Mouse (Mus musculus): ENCODE measurements around the gene Camk1.

DNA sequence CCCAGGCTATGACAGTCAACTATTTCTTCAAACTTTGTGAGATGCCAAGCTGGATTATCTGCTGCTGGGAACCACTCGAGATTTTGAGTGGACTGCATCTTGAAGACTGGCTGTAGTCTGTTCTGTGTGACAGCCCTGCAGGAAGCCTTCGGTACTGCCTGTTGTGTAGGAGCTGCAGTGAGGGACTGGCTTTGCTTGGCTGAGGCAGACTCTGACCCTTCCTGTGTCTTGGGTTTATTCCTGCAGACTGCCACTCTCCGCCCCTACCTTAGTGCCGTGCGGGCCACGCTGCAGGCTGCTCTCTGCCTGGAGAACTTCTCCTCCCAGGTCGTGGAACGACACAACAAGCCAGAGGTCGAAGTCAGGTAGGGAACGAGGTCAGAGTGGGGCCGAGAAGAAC, 36.7 kb upstream of the Camk1 start:
- TF ChIP-seq POLR2A (IDR thresholded peaks at IDR 0.05; ENCODE audit: borderline replicate concordance, extremely low read depth, insufficient read depth, insufficient read length, poor library complexity, severe bottlenecking): no peak
- TF ChIP-seq CTCF (IDR thresholded peaks at IDR 0.05; ENCODE audit: borderline replicate concordance, extremely low read depth, insufficient read depth, insufficient read length): no peak
